Mouse (Mus musculus) adrenal gland, postnatal 25 days (tissue): ENCODE results near the gene Gm21256. TPM values are rescaled to one million over a fixed set of nuclear protein-coding genes. Genes with fewer than 3 reads are reported as not detected.
"Not testable (repeated sequence)": the region's sequence is repeated elsewhere in the genome, so short reads cannot be mapped to it uniquely, and the experiment has no call there.

Source experiments
- DNase-seq: peaks from one replicate; pipeline ENCODE4 v3.0.0; 2021; ENCODE audit warnings: mixed read lengths
- long read RNA-seq: library from polyadenylated mRNA; stranded (forward); transcript quantifications from one replicate; pipeline ENCODE4 v2.0.0, GENCODE M21; 2021
- total RNA-seq: library from RNA; stranded (reverse); gene quantifications from 2 replicates; pipeline ENCODE4 v1.2.3, GENCODE M21; 2021

The Gm21256 gene
- not detected in 2 replicates for total RNA-seq
- long read RNA-seq: 0 reads

- DNase-seq: not testable (repeated sequence)
Measured at GRCm38 (mm10) chrY:47450660-47451059, at the start of gene Gm21256. TSS of gene Gm21256 (plus strand) at chrY:47450960.

Other genes starting within 250 kb of the Gm21256 start
- not detected in 2 replicates for gene Gm21170, start 240.1 kb downstream of the Gm21256 start, total RNA-seq